Mouse (Mus musculus) CD4-positive, CD25-positive, alpha-beta regulatory T cell, adult 2 months (primary cell): ENCODE results near the gene Gm10338.
A peak's percentile ranks its signal among the peaks of the same experiment; 100 is the strongest.
"Not testable (repeated sequence)": the region's sequence is repeated elsewhere in the genome, so short reads cannot be mapped to it uniquely, and the experiment has no call there.

Experiments
- DNase-seq: peaks from one replicate; pipeline ENCODE4 v3.0.0-alpha.2; 2012; ENCODE audit warnings: low read depth, low spot score

Gene Gm10338

GRCm38 (mm10) chr14:7595492-7595891 lies at the start of gene Gm10338:
Gm10338 (minus strand) TSS chr14:7595592.
- DNase-seq, result not testable (repeated sequence)

GRCm38 (mm10) chr14:7643872-7644271 lies 48.5 kb upstream of the Gm10338 start, which contains the start of gene Gm10128:
Gm10128 (minus strand) TSS chr14:7643972.
- DNase-seq, result not testable (repeated sequence)

DNA sequence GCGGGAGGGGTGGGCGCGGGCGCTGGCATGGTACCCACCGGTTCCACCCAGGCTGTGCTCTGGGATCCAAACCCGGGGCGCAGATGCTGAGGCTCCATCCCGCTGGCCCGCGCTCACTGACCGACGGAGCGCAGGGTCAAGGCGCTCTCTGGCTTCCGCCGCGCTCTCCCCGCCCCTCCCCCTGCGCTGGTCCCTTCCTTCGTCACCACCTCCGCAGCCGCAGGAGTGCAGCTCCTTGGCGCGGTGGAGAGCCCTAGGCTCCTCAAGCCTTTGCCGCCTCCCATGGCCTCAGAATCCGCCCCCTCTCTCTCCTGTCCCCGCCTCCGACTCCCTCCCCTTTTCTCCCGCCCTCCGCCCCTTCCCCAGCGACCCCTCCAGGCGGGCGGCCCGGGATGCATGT lies 27.0 kb downstream of the Gm10338 start, which contains the start of gene Gm3558:
TSS of gene Gm3558 (minus strand) at position 185 of the 400 bp plus-strand sequence.
- DNase-seq, result not testable (repeated sequence)

GRCm38 (mm10) chr14:7567890-7568289 lies 27.5 kb downstream of the Gm10338 start:
- DNase-seq, result peak; percentile 1

- not testable (repeated sequence) for DNase-seq
Observed at GRCm38 (mm10) chr14:7567266-7567665, 28.1 kb downstream of the Gm10338 start.
